Mouse (Mus musculus) heart, adult 2 months (tissue): Measurements from ENCODE around the gene Lgals2. TPM values are rescaled to one million over a fixed set of nuclear protein-coding genes. Genes with fewer than 3 reads are reported as not detected.

Source experiments
- DNase-seq, 2 experiments: peaks; one replicate each; pipeline ENCODE4 v3.0.0; 2021
- H3K27ac ChIP-seq: fragments of 200-600 bp; 2 replicates; pipeline ENCODE4 v1.8.1; 2022
- H3K27me3 ChIP-seq: fragments of 200-500 bp; 2 replicates; pipeline ENCODE4 v1.6.1; 2012; ENCODE audit warnings: mild to moderate bottlenecking, low read length, inconsistent platforms, mixed read lengths; ENCODE audit not compliant: control insufficient read depth, insufficient read depth
- H3K36me3 ChIP-seq: fragments of 200-500 bp; 2 replicates; pipeline ENCODE4 v1.6.1; 2012; ENCODE audit warnings: low read length, inconsistent platforms; ENCODE audit not compliant: control insufficient read depth, insufficient read depth
- H3K4me1 ChIP-seq: fragments of 200-500 bp; 2 replicates; pipeline ENCODE4 v1.6.1; 2011; ENCODE audit warnings: low read length; ENCODE audit not compliant: control insufficient read depth, insufficient read depth
- H3K4me3 ChIP-seq: fragments of 200-600 bp; 2 replicates; pipeline ENCODE4 v1.8.1; 2022
- H3K79me2 ChIP-seq: fragments of 200-500 bp; replicated peaks from 2 replicates; pipeline ENCODE4 v1.6.1; 2012; ENCODE audit warnings: mild to moderate bottlenecking, inconsistent platforms, low read length, moderate library complexity, mixed read lengths; ENCODE audit not compliant: control insufficient read depth, insufficient read depth
- H3K9ac ChIP-seq: fragments of 200-500 bp; 2 replicates; pipeline ENCODE4 v1.6.1; 2012; ENCODE audit warnings: low read depth, mild to moderate bottlenecking, control low read depth, inconsistent platforms, low read length, mixed read lengths
- CTCF ChIP-seq: fragments of 200-600 bp; IDR thresholded peaks from 2 replicates; pipeline ENCODE4 v1.8.1; 2022; ENCODE audit warnings: antibody characterized with exemption, mild to moderate bottlenecking, moderate library complexity
- EP300 ChIP-seq: fragments of 200-500 bp; IDR thresholded peaks from 2 replicates; pipeline ENCODE4 v1.6.1; 2011; ENCODE audit warnings: low read depth, low read length, control low read depth; ENCODE audit not compliant: insufficient read depth
- POLR2A ChIP-seq: fragments of 200-500 bp; IDR thresholded peaks from 2 replicates; pipeline ENCODE4 v1.6.1; 2011; ENCODE audit warnings: mild to moderate bottlenecking, low read depth, low read length, control low read depth; ENCODE audit not compliant: insufficient read depth
- WGBS: fragments of 180-500 bp; shearing (Covaris S2); methylation state at CpG from one replicate; pipeline ENCODE4 v1.1.7; 2018; 5-methylcytosine and 5-hydroxymethylcytosine counted together
- intact Hi-C: fragments of 180-260 bp; cut with DNase I; formaldehyde crosslinking; loops from one replicate; pipeline ENCODE4 v1.15.1; 2025
- polyA plus RNA-seq: library from polyadenylated mRNA; depleted of rRNA; stranded (reverse); fragments of >200 nt; gene quantifications from 2 replicates; pipeline ENCODE4 v1.2.3, GENCODE M21; 2012
- total RNA-seq, 2 experiments: library from RNA; stranded (reverse); gene quantifications; 2 replicates each; pipeline ENCODE4 v1.2.3; 2021

Lgals2 gene
- total and polyA plus RNA-seq, 3 experiments, result 1.5 TPM; not detected in 2

- H3K79me2 ChIP-seq, result peaks cover 4% of the 10 kb centered on the region; the same call in 1 of the 2 replicates
- no peak for DNase-seq
- WGBS, result 62% methylated on average over 11 of the region's 11 CpGs
- no peak overlapping the region; the same call in 1 of the 2 replicates for H3K9ac ChIP-seq
- H3K4me3 ChIP-seq, result no peak overlapping the region
- H3K27ac ChIP-seq, result peak overlapping the region; percentile 42
- no peaks in the 10 kb centered on the region for H3K27me3 ChIP-seq
- H3K4me1 ChIP-seq, result peaks cover 28% of the 10 kb centered on the region
- TF ChIP-seq EP300 (no peak), CTCF (no peak), POLR2A (no peak)
- H3K36me3 ChIP-seq, result no peaks in the 10 kb centered on the region
- intact Hi-C loops, result no loop called here
Observed at GRCm38 (mm10) chr15:78840751-78841150, 14.6 kb downstream of the Lgals2 start.

GRCm38 (mm10) chr15:78840241-78840640 lies 15.1 kb downstream of the Lgals2 start:
- intact Hi-C loops, result no loop called here
- Histone ChIP-seq H3K9ac (no peak overlapping the region; the same call in 1 of the 2 replicates), H3K27ac (peak overlapping the region; percentile 42), H3K4me1 (peaks cover 29% of the 10 kb centered on the region), H3K36me3 (no peaks in the 10 kb centered on the region), H3K79me2 (peaks cover 4% of the 10 kb centered on the region; the same call in 1 of the 2 replicates), H3K27me3 (no peaks in the 10 kb centered on the region), H3K4me3 (no peak overlapping the region)
- DNase-seq, result peak; percentile 59 to 71
- 57% methylated on average over 3 of the region's 3 CpGs for WGBS
- TF ChIP-seq EP300, result peak; percentile 74; the same call in 1 of the 2 replicates
- TF ChIP-seq POLR2A, result no peak

- 17% methylated on average over 2 of the region's 2 CpGs for WGBS
- intact Hi-C loops, result no loop called here
- TF ChIP-seq POLR2A (no peak), CTCF (no peak), EP300 (no peak)
- Histone ChIP-seq H3K79me2 (peaks cover 4% of the 10 kb centered on the region; the same call in 1 of the 2 replicates), H3K4me3 (no peak overlapping the region), H3K27ac (peak overlapping the region; percentile 42), H3K4me1 (peaks cover 33% of the 10 kb centered on the region), H3K36me3 (no peaks in the 10 kb centered on the region; the same call in 1 of the 2 replicates), H3K9ac (no peak overlapping the region), H3K27me3 (no peaks in the 10 kb centered on the region)
- no peak for DNase-seq
Observed at GRCm38 (mm10) chr15:78839744-78840143, 15.6 kb downstream of the Lgals2 start.

GRCm38 (mm10) chr15:78836086-78836621 lies 19.2 kb downstream of the Lgals2 start:
- Histone ChIP-seq H3K27me3 (no peaks in the 10 kb centered on the region), H3K4me1 (peaks cover 48% of the 10 kb centered on the region), H3K27ac (peak overlapping the region; percentile 97), H3K9ac (peak overlapping the region; percentile 58), H3K36me3 (peaks cover 2% of the 10 kb centered on the region; the same call in 1 of the 2 replicates), H3K4me3 (no peak overlapping the region), H3K79me2 (no peaks in the 10 kb centered on the region)
- TF ChIP-seq EP300 (peak; percentile 91; the same call in 1 of the 2 replicates), POLR2A (peak; percentile 55; the same call in 1 of the 2 replicates), CTCF (no peak)
- DNase-seq, result peak; percentile 81 to 87
- intact Hi-C loops, result loop anchor here (2.0 kb wide), 1 partner anchor 49 kb away; no protein-coding TSS in a partner anchor
- WGBS, result 31% methylated on average over 8 of the region's 8 CpGs

- peaks cover 2% of the 10 kb centered on the region; the same call in 1 of the 2 replicates for H3K36me3 ChIP-seq
- no peak overlapping the region for H3K4me3 ChIP-seq
- 17% methylated on average over 12 of the region's 12 CpGs for WGBS
- intact Hi-C loops, result loop anchor here (2.0 kb wide), 1 partner anchor 49 kb away; no protein-coding TSS in a partner anchor
- no peaks in the 10 kb centered on the region for H3K79me2 ChIP-seq
- peaks cover 41% of the 10 kb centered on the region for H3K4me1 ChIP-seq
- peak; percentile 76 to 77 for DNase-seq
- no peaks in the 10 kb centered on the region for H3K27me3 ChIP-seq
- H3K27ac ChIP-seq, result peak overlapping the region; percentile 97
- H3K9ac ChIP-seq, result peak overlapping the region; percentile 37
- TF ChIP-seq CTCF (no peak), POLR2A (peak; percentile 33; the same call in 1 of the 2 replicates), EP300 (peak; percentile 7; the same call in 1 of the 2 replicates)
Observed at GRCm38 (mm10) chr15:78835200-78836085, 19.9 kb downstream of the Lgals2 start.
